Mouse (Mus musculus): ENCODE data around the gene Vmn1r213. TPM values are rescaled to one million over a fixed set of nuclear protein-coding genes. Genes with fewer than 3 reads are reported as not detected.

The Vmn1r213 gene
- total RNA-seq (2023): not detected

GRCm38 (mm10) chr13:23007356-23007755, at the start of gene Vmn1r213:
Gene Vmn1r213, plus strand, starts transcription at chr13:23007656.

GRCm38 (mm10) chr13:23030118-23030517, 22.7 kb downstream of the Vmn1r213 start, which contains the start of gene Vmn1r214:
Gene Vmn1r214, plus strand, starts transcription at chr13:23030418.

Other genes starting within 250 kb of the Vmn1r213 start
- not detected for gene Vmn1r208, start 230.3 kb upstream of the Vmn1r213 start, total RNA-seq (2023)
- gene Vmn1r209, start 198.0 kb upstream of the Vmn1r213 start, total RNA-seq (2023): not detected
- not detected for gene Vmn1r210, start 176.3 kb upstream of the Vmn1r213 start, total RNA-seq (2023)
- not detected for gene Vmn1r211, start 150.1 kb upstream of the Vmn1r213 start, total RNA-seq (2023)
- not detected for gene Vmn1r212, start 123.5 kb upstream of the Vmn1r213 start, total RNA-seq (2023)
- not detected for gene Vmn1r214, start 22.8 kb downstream of the Vmn1r213 start, total RNA-seq (2023)
- not detected for gene Vmn1r215, start 60.4 kb downstream of the Vmn1r213 start, total RNA-seq (2023)
- gene Vmn1r217, start 110.6 kb downstream of the Vmn1r213 start, total RNA-seq (2023): not detected
- gene Vmn1r218, start 125.5 kb downstream of the Vmn1r213 start, total RNA-seq (2023): not detected
- not detected for gene Vmn1r219, start 151.7 kb downstream of the Vmn1r213 start, total RNA-seq (2023)
- not detected for gene Vmn1r220, start 180.3 kb downstream of the Vmn1r213 start, total RNA-seq (2023)
- not detected for gene Vmn1r221, start 206.5 kb downstream of the Vmn1r213 start, total RNA-seq (2023)
- not detected for gene Vmn1r222, start 228.3 kb downstream of the Vmn1r213 start, total RNA-seq (2023)
- gene Vmn1r223, start 239.5 kb downstream of the Vmn1r213 start, total RNA-seq (2023): not detected